Mouse (Mus musculus) C2C12 (cell line): ENCODE measurements at regions not wholly inside any gene's neighbourhood (a gene's known extent, or its start where the extent isn't known, plus 50 kb on each side); places are given as distances from the start of the nearest gene placed in this dataset.
A peak's percentile ranks its signal among the peaks of the same experiment; 100 is the strongest.

ENCODE experiments used
- H3K27me3 ChIP-seq: one replicate; pipeline ENCODE4 v1.6.1; 2011; ENCODE audit not compliant: control insufficient read depth, insufficient read depth, insufficient read length
- H3K36me3 ChIP-seq: one replicate; pipeline ENCODE4 v1.6.1; 2011; ENCODE audit not compliant: control insufficient read depth, insufficient read depth
- H3K4me3 ChIP-seq: one replicate; pipeline ENCODE4 v1.5.1; 2011; ENCODE audit warnings: mild to moderate bottlenecking, control low read depth; ENCODE audit not compliant: poor library complexity, insufficient read depth, severe bottlenecking
- H3K79me2 ChIP-seq: one replicate; pipeline ENCODE4 v1.6.1; 2011; ENCODE audit not compliant: control insufficient read depth, insufficient read depth
- H3K79me3 ChIP-seq: one replicate; pipeline ENCODE4 v1.6.1; 2011; ENCODE audit warnings: low read depth, control low read depth
- H3ac ChIP-seq: one replicate; pipeline ENCODE3; 2011; ENCODE audit warnings: low read depth; ENCODE audit not compliant: control insufficient read depth, insufficient read length
- CEBPB ChIP-seq: IDR thresholded peaks from one replicate; pipeline ENCODE4 v1.6.1; 2011; ENCODE audit warnings: low read depth, mild to moderate bottlenecking, control low read depth, moderate library complexity
- CTCF ChIP-seq: IDR thresholded peaks from one replicate; pipeline ENCODE4 v1.5.1; 2011; ENCODE audit not compliant: control insufficient read depth, insufficient read depth, insufficient read length
- FOSL1 ChIP-seq: IDR thresholded peaks from one replicate; pipeline ENCODE4 v1.8.0; 2011; ENCODE audit warnings: mild to moderate bottlenecking, low read length; ENCODE audit not compliant: poor library complexity, insufficient read depth, severe bottlenecking
- MAX ChIP-seq: IDR thresholded peaks from one replicate; pipeline ENCODE4 v1.6.1; 2011; ENCODE audit warnings: mild to moderate bottlenecking, control low read depth
- MYOD1 ChIP-seq: IDR thresholded peaks from one replicate; pipeline ENCODE4 v1.6.1; 2011; ENCODE audit warnings: low read depth; ENCODE audit not compliant: control insufficient read depth, insufficient read length
- MYOG ChIP-seq: IDR thresholded peaks from one replicate; pipeline ENCODE4 v1.6.1; 2011; ENCODE audit not compliant: control insufficient read depth, insufficient read length; ENCODE audit errors: extremely low read depth
- USF1 ChIP-seq: IDR thresholded peaks from one replicate; pipeline ENCODE4 v1.6.1; 2011; ENCODE audit warnings: low read depth, mild to moderate bottlenecking, control low read depth, moderate library complexity

DNA sequence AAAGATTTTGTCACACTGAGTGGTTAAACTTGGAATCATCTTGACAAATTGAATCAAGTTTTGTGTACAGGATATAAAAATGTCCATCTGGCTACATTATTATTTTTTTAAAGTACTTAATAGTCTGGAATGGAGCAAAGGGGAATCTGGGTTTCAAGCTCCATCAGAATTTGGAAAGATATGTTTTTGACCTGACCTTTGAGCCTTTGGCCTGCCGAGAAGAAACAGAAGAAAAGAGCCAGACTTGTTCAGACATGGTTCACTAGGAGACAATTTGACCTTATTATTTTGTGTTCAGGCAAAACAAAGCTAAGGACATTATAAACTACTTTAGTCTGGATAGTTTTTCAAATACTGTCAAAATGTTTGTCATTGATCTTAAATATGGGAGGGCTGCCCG lies 572.2 kb upstream of the Gm11114 start:
- H3K4me3 ChIP-seq: no peak overlapping the region
- no peaks in the 10 kb centered on the region for H3K36me3 ChIP-seq
- no peaks in the 10 kb centered on the region for H3K79me3 ChIP-seq
- no peak for TF ChIP-seq USF1
- no peak for TF ChIP-seq MYOG
- no peak for TF ChIP-seq CEBPB
- TF ChIP-seq MAX: no peak
- no peak for TF ChIP-seq CTCF
- TF ChIP-seq MYOD1: no peak
- no peak for TF ChIP-seq FOSL1
- H3ac ChIP-seq: no peak overlapping the region
- no peaks in the 10 kb centered on the region for H3K27me3 ChIP-seq
- no peaks in the 10 kb centered on the region for H3K79me2 ChIP-seq

GRCm38 (mm10) chr9:84754332-84754731 lies 558.2 kb upstream of the Gm11114 start:
- Histone ChIP-seq H3ac (no peak overlapping the region), H3K79me2 (no peaks in the 10 kb centered on the region), H3K36me3 (no peaks in the 10 kb centered on the region), H3K27me3 (no peaks in the 10 kb centered on the region), H3K4me3 (no peak overlapping the region), H3K79me3 (no peaks in the 10 kb centered on the region)
- no peak for TF ChIP-seq CEBPB
- no peak for TF ChIP-seq USF1
- no peak for TF ChIP-seq MYOD1
- no peak for TF ChIP-seq MAX
- no peak for TF ChIP-seq FOSL1
- no peak for TF ChIP-seq MYOG
- TF ChIP-seq CTCF: no peak

- H3K4me3 ChIP-seq: no peak overlapping the region
- no peaks in the 10 kb centered on the region for H3K79me2 ChIP-seq
- TF ChIP-seq CTCF (no peak), CEBPB (no peak), MYOG (no peak), USF1 (no peak), FOSL1 (no peak), MYOD1 (no peak)
- no peaks in the 10 kb centered on the region for H3K27me3 ChIP-seq
- no peaks in the 10 kb centered on the region for H3K36me3 ChIP-seq
- no peaks in the 10 kb centered on the region for H3K79me3 ChIP-seq
- H3ac ChIP-seq: no peak overlapping the region
Observed at GRCm38 (mm10) chr9:84754828-84755227, 557.7 kb upstream of the Gm11114 start.

DNA sequence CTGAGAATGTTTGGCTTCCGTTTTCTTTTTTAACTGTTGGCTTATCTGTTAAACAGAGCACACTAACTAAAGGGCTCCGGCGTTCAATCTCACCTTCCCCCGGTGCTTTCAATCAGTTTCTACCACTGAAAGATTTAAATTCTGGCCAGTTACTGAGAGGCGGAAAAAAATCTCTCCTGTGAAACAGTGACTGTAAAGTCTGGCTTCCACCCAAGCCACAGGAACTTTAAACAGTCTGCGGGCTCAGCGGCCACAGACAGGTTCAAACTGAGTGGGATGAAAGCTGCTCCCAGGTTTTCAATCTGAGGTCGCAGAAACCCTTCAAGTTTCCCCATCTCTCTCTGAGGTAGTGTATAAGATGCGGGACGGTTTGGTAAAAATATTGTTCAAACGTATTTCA lies 538.2 kb upstream of the Gm11114 start:
- Histone ChIP-seq H3ac (no peak overlapping the region), H3K79me2 (no peaks in the 10 kb centered on the region), H3K4me3 (no peak overlapping the region), H3K79me3 (no peaks in the 10 kb centered on the region), H3K36me3 (no peaks in the 10 kb centered on the region), H3K27me3 (no peaks in the 10 kb centered on the region)
- TF ChIP-seq MAX (no peak), USF1 (no peak), CEBPB (no peak), MYOG (no peak), MYOD1 (no peak), CTCF (no peak), FOSL1 (no peak)

DNA sequence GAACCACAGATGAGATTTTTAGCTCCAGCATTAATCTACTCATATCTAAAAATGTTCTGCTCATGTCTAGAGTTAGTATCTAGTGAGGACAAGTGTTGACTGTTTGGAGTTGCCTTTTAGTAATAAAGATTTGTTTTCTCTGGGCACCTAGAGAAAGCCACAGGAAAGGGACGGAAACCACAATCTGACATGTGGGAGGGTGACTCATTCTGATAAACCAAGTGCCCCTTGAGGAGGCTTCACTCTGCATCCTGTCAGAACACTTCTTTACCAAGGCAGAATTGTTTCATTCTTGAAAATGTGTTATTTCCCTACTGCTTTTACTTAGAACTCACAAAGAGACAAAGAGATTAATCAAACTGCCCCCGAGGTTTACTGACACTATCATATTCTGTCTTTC lies 537.4 kb upstream of the Gm11114 start:
- Histone ChIP-seq H3K79me2 (no peaks in the 10 kb centered on the region), H3K27me3 (no peaks in the 10 kb centered on the region), H3ac (no peak overlapping the region), H3K36me3 (no peaks in the 10 kb centered on the region), H3K79me3 (no peaks in the 10 kb centered on the region), H3K4me3 (no peak overlapping the region)
- TF ChIP-seq FOSL1 (peak; percentile 62), MYOG (no peak)

GRCm38 (mm10) chr9:84779125-84779524 lies 533.4 kb upstream of the Gm11114 start:
- Histone ChIP-seq H3ac (no peak overlapping the region), H3K27me3 (no peaks in the 10 kb centered on the region), H3K36me3 (no peaks in the 10 kb centered on the region), H3K79me2 (no peaks in the 10 kb centered on the region), H3K79me3 (no peaks in the 10 kb centered on the region), H3K4me3 (no peak overlapping the region)
- TF ChIP-seq FOSL1: no peak
- no peak for TF ChIP-seq CTCF
- TF ChIP-seq MAX: no peak
- no peak for TF ChIP-seq MYOD1
- no peak for TF ChIP-seq USF1
- no peak for TF ChIP-seq MYOG
- no peak for TF ChIP-seq CEBPB

- TF ChIP-seq MYOD1: no peak
- TF ChIP-seq MYOG: no peak
- no peak for TF ChIP-seq FOSL1
- TF ChIP-seq CEBPB: no peak
- TF ChIP-seq CTCF: no peak
- TF ChIP-seq USF1: no peak
- no peak for TF ChIP-seq MAX
- Histone ChIP-seq H3K27me3 (no peaks in the 10 kb centered on the region), H3K79me2 (no peaks in the 10 kb centered on the region), H3ac (no peak overlapping the region), H3K36me3 (no peaks in the 10 kb centered on the region), H3K4me3 (no peak overlapping the region), H3K79me3 (no peaks in the 10 kb centered on the region)
Observed at GRCm38 (mm10) chr9:84825768-84826167, 486.8 kb upstream of the Gm11114 start.
